Mouse (Mus musculus): ENCODE results near the gene Rbbp4. TPM values are rescaled to one million over a fixed set of nuclear protein-coding genes. Genes with fewer than 3 reads are reported as not detected.

The Rbbp4 gene
- polyA plus RNA-seq, 1 experiment from 2014 or later, result 150 TPM

- ChIA-PET POLR2A (interaction anchor here (0.5 to 1.2 kb wide), 2 partner anchors 41 to 78 kb away, joined by 3 to 5 read pairs; no protein-coding TSS in a partner anchor), CTCF (interaction anchor here (1.1 kb wide), 1 partner anchor 10 kb away, joined by 3 read pairs; no protein-coding TSS in a partner anchor)
- no peak for TF ChIP-seq CTCF (IDR thresholded peaks at IDR 0.05)
- DNase-seq (ENCODE audit: low read depth, low spot score), result no peak
- ATAC-seq, result no peak
- in situ Hi-C loops (cut with MboI; ENCODE audit: low pct_unique_long_range_greater_than_20kb), result loop anchor here (10.0 kb wide), 1 partner anchor 138 kb away; the partner anchor contains the start of gene Fndc5
- no peaks in the 10 kb centered on the region for H3K27me3 ChIP-seq
Measured at GRCm38 (mm10) chr4:129272756-129273046, 62.5 kb downstream of the Rbbp4 start.

- DNase-seq (ENCODE audit: low read depth, low spot score) (no peak), ATAC-seq (no peak)
- in situ Hi-C loops (cut with MboI; ENCODE audit: low pct_unique_long_range_greater_than_20kb), result loop anchor here (10.0 kb wide), 1 partner anchor 137 kb away; the partner anchor contains the start of gene Fndc5
- ChIA-PET POLR2A (interaction anchor here (1.2 kb wide), 1 partner anchor 41 kb away, joined by 5 read pairs; no protein-coding TSS in a partner anchor), CTCF (interaction anchor here (1.1 kb wide), 1 partner anchor 9 kb away, joined by 3 read pairs; no protein-coding TSS in a partner anchor)
- TF ChIP-seq CTCF (IDR thresholded peaks at IDR 0.05), result no peak
- H3K27me3 ChIP-seq, result no peaks in the 10 kb centered on the region
Measured at GRCm38 (mm10) chr4:129271991-129272755, 63.0 kb downstream of the Rbbp4 start.

- no peak for DNase-seq (ENCODE audit: low read depth, low spot score)
- CTCF ChIA-PET, result interaction anchor here (1.1 kb wide), 1 partner anchor 9 kb away, joined by 3 read pairs; no protein-coding TSS in a partner anchor
- ATAC-seq, result no peak
- POLR2A ChIA-PET, result no interaction called here
- no peak for TF ChIP-seq CTCF (IDR thresholded peaks at IDR 0.05)
- no peaks in the 10 kb centered on the region for H3K27me3 ChIP-seq
- in situ Hi-C loops (cut with MboI; ENCODE audit: low pct_unique_long_range_greater_than_20kb), result no loop called here
Measured at GRCm38 (mm10) chr4:129268698-129269097, 66.5 kb downstream of the Rbbp4 start.

- DNase-seq (ENCODE audit: low read depth, low spot score), result no peak
- in situ Hi-C loops (cut with MboI; ENCODE audit: low pct_unique_long_range_greater_than_20kb), result no loop called here
- POLR2A ChIA-PET, result no interaction called here
- no peaks in the 10 kb centered on the region for H3K27me3 ChIP-seq
- ATAC-seq, result no peak
- TF ChIP-seq CTCF (IDR thresholded peaks at IDR 0.05), result no peak
- CTCF ChIA-PET, result interaction anchor here (1.6 kb wide), 1 partner anchor 9 kb away, joined by 4 read pairs; no protein-coding TSS in a partner anchor
Measured at GRCm38 (mm10) chr4:129266821-129267220, 68.3 kb downstream of the Rbbp4 start.

- no peak for TF ChIP-seq CTCF (IDR thresholded peaks at IDR 0.05)
- DNase-seq (ENCODE audit: low read depth, low spot score) (no peak), ATAC-seq (no peak)
- ChIA-PET POLR2A (no interaction called here), CTCF (interaction anchor here (0.6 kb wide), 1 partner anchor 11 kb away, joined by 4 read pairs; no protein-coding TSS in a partner anchor)
- no peaks in the 10 kb centered on the region for H3K27me3 ChIP-seq
- in situ Hi-C loops (cut with MboI; ENCODE audit: low pct_unique_long_range_greater_than_20kb), result no loop called here
Measured at GRCm38 (mm10) chr4:129266191-129266590, 69.0 kb downstream of the Rbbp4 start.

- peak; percentile 68 for ATAC-seq
Measured at GRCm38 (mm10) chr4:129263225-129264021, 71.7 kb downstream of the Rbbp4 start.

GRCm38 (mm10) chr4:129261196-129261595 lies 74.0 kb downstream of the Rbbp4 start, which contains the start of gene C77080:
Gene C77080 (minus strand): TSS chr4:129261404.
- no peak for TF ChIP-seq CTCF (IDR thresholded peaks at IDR 0.05)
- ChIA-PET CTCF (interaction anchor here (0.7 to 2.7 kb wide), 2 partner anchors 15 to 33 kb away, joined by 3 to 8 read pairs; no protein-coding TSS in a partner anchor), POLR2A (interaction anchor here (1.1 kb wide), 1 partner anchor 16 kb away, joined by 3 read pairs; no protein-coding TSS in a partner anchor)
- DNase-seq (ENCODE audit: low read depth, low spot score) (no peak), ATAC-seq (no peak)
- in situ Hi-C loops (cut with MboI; ENCODE audit: low pct_unique_long_range_greater_than_20kb), result no loop called here
- H3K27me3 ChIP-seq, result no peaks in the 10 kb centered on the region

More at GRCm38 (mm10) chr4:129263225-129264021, 71.7 kb downstream of the Rbbp4 start:
- no peak for DNase-seq (ENCODE audit: low read depth, low spot score)
- in situ Hi-C loops (cut with MboI; ENCODE audit: low pct_unique_long_range_greater_than_20kb), result no loop called here
- CTCF ChIA-PET, result interaction anchor here (1.7 kb wide), 1 partner anchor 9 kb away, joined by 3 read pairs; no protein-coding TSS in a partner anchor
- no peak for TF ChIP-seq CTCF (IDR thresholded peaks at IDR 0.05)
- no peaks in the 10 kb centered on the region for H3K27me3 ChIP-seq
- POLR2A ChIA-PET, result interaction anchor here (1.3 kb wide), 1 partner anchor 20 kb away, joined by 3 read pairs; no protein-coding TSS in a partner anchor

- ChIA-PET CTCF (interaction anchor here (0.7 to 2.7 kb wide), 2 partner anchors 16 to 32 kb away, joined by 3 to 8 read pairs; no protein-coding TSS in a partner anchor), POLR2A (interaction anchor here (1.1 kb wide), 1 partner anchor 15 kb away, joined by 3 read pairs; no protein-coding TSS in a partner anchor)
- in situ Hi-C loops (cut with MboI; ENCODE audit: low pct_unique_long_range_greater_than_20kb), result no loop called here
- DNase-seq (ENCODE audit: low read depth, low spot score), result no peak
- no peak for TF ChIP-seq CTCF (IDR thresholded peaks at IDR 0.05)
- ATAC-seq, result no peak
- H3K27me3 ChIP-seq, result no peaks in the 10 kb centered on the region
Measured at GRCm38 (mm10) chr4:129260678-129261077, 74.5 kb downstream of the Rbbp4 start.

- DNase-seq (ENCODE audit: low read depth, low spot score) (no peak), ATAC-seq (peak; percentile 46)
- ChIA-PET POLR2A (no interaction called here), CTCF (interaction anchor here (0.6 to 2.7 kb wide), 2 partner anchors 10 to 17 kb away, joined by 3 to 8 read pairs; no protein-coding TSS in a partner anchor)
- no peaks in the 10 kb centered on the region for H3K27me3 ChIP-seq
- in situ Hi-C loops (cut with MboI; ENCODE audit: low pct_unique_long_range_greater_than_20kb), result no loop called here
- no peak for TF ChIP-seq CTCF (IDR thresholded peaks at IDR 0.05)
Measured at GRCm38 (mm10) chr4:129259101-129259500, 76.1 kb downstream of the Rbbp4 start.

Other genes with a start within 250 kb of the Rbbp4 start
- not detected for gene Tmem54, start 229.8 kb downstream of the Rbbp4 start, polyA plus RNA-seq (2021)
- not detected for gene Hpca, start 213.3 kb downstream of the Rbbp4 start, polyA plus RNA-seq (2021)
- gene Fndc5, start 198.4 kb downstream of the Rbbp4 start, polyA plus RNA-seq (2021), result not detected
- 20.2 TPM for gene S100pbp, start 145.6 kb downstream of the Rbbp4 start, polyA plus RNA-seq (2021)
- 63.0 TPM for gene Yars, start 145.6 kb downstream of the Rbbp4 start, polyA plus RNA-seq (2021)
- 47.3 TPM for gene C77080, start 74.0 kb downstream of the Rbbp4 start, polyA plus RNA-seq (2021)
- 4.9 TPM for gene Sync, start 47.8 kb downstream of the Rbbp4 start, polyA plus RNA-seq (2021)
- 68.4 TPM for gene Zbtb8os, start 325 bp upstream of the Rbbp4 start, polyA plus RNA-seq (2021)
- gene Zbtb8a, start 42.7 kb upstream of the Rbbp4 start, polyA plus RNA-seq (2021), result 3.3 TPM
- 0.17 TPM for gene Zbtb8b, start 105.5 kb upstream of the Rbbp4 start, polyA plus RNA-seq (2021)
- gene Bsdc1, start 126.2 kb upstream of the Rbbp4 start, polyA plus RNA-seq (2021), result 40.4 TPM
- gene Tssk3, start 155.7 kb upstream of the Rbbp4 start, polyA plus RNA-seq (2021), result not detected
- gene Fam229a, start 155.8 kb upstream of the Rbbp4 start, polyA plus RNA-seq (2021), result not detected
- gene Marcksl1, start 178.2 kb upstream of the Rbbp4 start, polyA plus RNA-seq (2021), result 115 TPM
- gene Hdac1, start 207.3 kb upstream of the Rbbp4 start, polyA plus RNA-seq (2021), result 59.7 TPM
- gene Lck, start 238.3 kb upstream of the Rbbp4 start, polyA plus RNA-seq (2021), result 0.12 TPM
- gene Fam167b, start 243.2 kb upstream of the Rbbp4 start, polyA plus RNA-seq (2021), result not detected

Measured in Patski (cell line).